Mouse (Mus musculus) forebrain, embryonic 16.5 days (tissue): ENCODE results near the gene Plekhg3. TPM values are rescaled to one million over a fixed set of nuclear protein-coding genes. Genes with fewer than 3 reads are reported as not detected.

Experiments
- ATAC-seq: fragments of 200-750 bp; cut with Nextera tagmentation; 2 replicates; pipeline ENCODE4 v1.8.0; 2017; ENCODE audit warnings: mild to moderate bottlenecking, moderate library complexity
- H3K27ac ChIP-seq: fragments of 300-500 bp; sonication (generic); 2 replicates; pipeline ENCODE4 v1.5.1; 2014; ENCODE audit warnings: low read length, control low read depth
- H3K27me3 ChIP-seq: fragments of 300-500 bp; sonication (generic); replicated peaks from 2 replicates; pipeline ENCODE4 v1.6.1; 2014; ENCODE audit warnings: low read length; ENCODE audit not compliant: control insufficient read depth, insufficient read depth
- H3K36me3 ChIP-seq: fragments of 300-500 bp; sonication (generic); 2 replicates; pipeline ENCODE4 v1.6.1; 2014; ENCODE audit not compliant: control insufficient read depth, insufficient read depth
- H3K4me1 ChIP-seq: fragments of 300-500 bp; sonication (generic); replicated peaks from 2 replicates; pipeline ENCODE4 v1.6.1; 2014; ENCODE audit warnings: low read length; ENCODE audit not compliant: control insufficient read depth, insufficient read depth
- H3K4me2 ChIP-seq: fragments of 300-500 bp; sonication (generic); 2 replicates; pipeline ENCODE4 v1.6.1; 2014; ENCODE audit warnings: mild to moderate bottlenecking, low read length, control low read depth
- H3K4me3 ChIP-seq: fragments of 300-500 bp; sonication (generic); replicated peaks from 2 replicates; pipeline ENCODE4 v1.5.1; 2014; ENCODE audit warnings: mild to moderate bottlenecking, low read length, control low read depth
- H3K9ac ChIP-seq: fragments of 300-500 bp; sonication (generic); replicated peaks from 2 replicates; pipeline ENCODE4 v1.6.1; 2014; ENCODE audit warnings: low read depth, low read length, control low read depth
- H3K9me3 ChIP-seq: fragments of 300-500 bp; sonication (generic); 2 replicates; pipeline ENCODE4 v1.6.1; 2016; ENCODE audit warnings: low read length; ENCODE audit not compliant: control insufficient read depth
- WGBS: fragments of 180-500 bp; shearing (Covaris S2); extraction: QIAGEN DNeasy Blood & Tissue Kit; methylation state at CpG from one replicate; pipeline ENCODE4 v1.1.7; 2014; 5-methylcytosine and 5-hydroxymethylcytosine counted together
- polyA plus RNA-seq: library from polyadenylated mRNA; unstranded; fragments of >200 nt; fragmentation: Nextera tagmentation; extraction: Ambion mirVana; gene quantifications from 2 replicates; pipeline ENCODE4 v1.2.1, GENCODE M21; 2015

The Plekhg3 gene
- polyA plus RNA-seq = 1.0 and 1.3 TPM in 2 replicates

- Histone ChIP-seq H3K36me3 (no peaks in the 10 kb centered on the region), H3K4me1 (peaks cover 13% of the 10 kb centered on the region), H3K27ac (no peak within 1 kb of the TSS), H3K4me3 (no peak within 1 kb of the TSS), H3K9me3 (no peaks in the 10 kb centered on the region), H3K27me3 (peaks cover 40% of the 10 kb centered on the region), H3K9ac (no peak within 1 kb of the TSS), H3K4me2 (no peak within 1 kb of the TSS)
- 38% methylated on average over 6 of the region's 6 CpGs for whole genome bisulfite sequencing
- ATAC-seq = no peak
Observed at GRCm38 (mm10) chr12:76530580-76531139, at the start of gene Plekhg3. Gene Plekhg3, plus strand, starts transcription at chr12:76530891.

- no peak for ATAC-seq
- no peaks in the 10 kb centered on the region for H3K9me3 ChIP-seq
- no peak overlapping the region for H3K4me3 ChIP-seq
- no peaks in the 10 kb centered on the region for H3K36me3 ChIP-seq
- no peak overlapping the region for H3K27ac ChIP-seq
- WGBS = 89% methylated on average over 2 of the region's 2 CpGs
- no peaks in the 10 kb centered on the region for H3K4me1 ChIP-seq
- no peak overlapping the region for H3K4me2 ChIP-seq
- no peak overlapping the region for H3K9ac ChIP-seq
- H3K27me3 ChIP-seq = no peaks in the 10 kb centered on the region
Observed at GRCm38 (mm10) chr12:76482446-76482845, 48.2 kb upstream of the Plekhg3 start.

- no peaks in the 10 kb centered on the region for H3K27me3 ChIP-seq
- no peak overlapping the region for H3K4me2 ChIP-seq
- H3K27ac ChIP-seq = no peak overlapping the region
- H3K4me1 ChIP-seq = no peaks in the 10 kb centered on the region
- H3K9me3 ChIP-seq = no peaks in the 10 kb centered on the region
- no peaks in the 10 kb centered on the region for H3K36me3 ChIP-seq
- H3K9ac ChIP-seq = no peak overlapping the region
- no peak for ATAC-seq
- WGBS = 91% methylated on average over 2 of the region's 2 CpGs
- no peak overlapping the region for H3K4me3 ChIP-seq
Observed at GRCm38 (mm10) chr12:76482948-76483347, 47.7 kb upstream of the Plekhg3 start.

DNA sequence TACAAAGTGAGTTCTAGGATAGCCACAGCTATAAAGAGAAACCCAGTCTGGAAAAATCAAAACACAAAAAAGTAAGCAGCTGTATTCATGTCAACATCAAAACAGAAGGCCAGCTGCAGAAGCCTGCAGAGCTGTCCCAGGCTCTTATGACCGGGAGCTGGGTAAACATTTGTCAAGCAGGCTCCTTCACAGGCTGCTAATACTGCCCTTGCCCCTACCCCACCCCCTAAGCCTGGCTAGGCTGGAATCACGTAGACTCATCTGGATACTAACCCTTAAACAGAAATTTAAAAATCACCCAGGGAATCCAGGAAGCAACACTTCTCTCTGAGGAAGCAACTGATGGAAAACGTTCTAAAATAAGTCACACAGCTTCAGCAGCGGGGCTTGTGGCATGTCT is 45.8 kb upstream of the Plekhg3 start:
- Histone ChIP-seq H3K4me2 (no peak overlapping the region), H3K4me1 (no peaks in the 10 kb centered on the region), H3K4me3 (no peak overlapping the region), H3K36me3 (no peaks in the 10 kb centered on the region), H3K9ac (no peak overlapping the region), H3K9me3 (no peaks in the 10 kb centered on the region), H3K27me3 (no peaks in the 10 kb centered on the region), H3K27ac (no peak overlapping the region)
- WGBS = 72% methylated on average over 4 of the region's 4 CpGs
- ATAC-seq = no peak

GRCm38 (mm10) chr12:76485381-76485780 is 45.3 kb upstream of the Plekhg3 start:
- H3K27me3 ChIP-seq = no peaks in the 10 kb centered on the region
- no peak overlapping the region for H3K4me3 ChIP-seq
- no peak overlapping the region for H3K9ac ChIP-seq
- no peaks in the 10 kb centered on the region for H3K36me3 ChIP-seq
- ATAC-seq = no peak
- WGBS = 45% methylated on average over 11 of the region's 11 CpGs
- no peaks in the 10 kb centered on the region for H3K9me3 ChIP-seq
- no peak overlapping the region for H3K4me2 ChIP-seq
- no peaks in the 10 kb centered on the region for H3K4me1 ChIP-seq
- no peak overlapping the region for H3K27ac ChIP-seq

- no peak for ATAC-seq
- Histone ChIP-seq H3K27me3 (no peaks in the 10 kb centered on the region), H3K27ac (no peak overlapping the region), H3K36me3 (no peaks in the 10 kb centered on the region), H3K4me2 (no peak overlapping the region), H3K9ac (no peak overlapping the region), H3K4me1 (no peaks in the 10 kb centered on the region), H3K4me3 (no peak overlapping the region), H3K9me3 (no peaks in the 10 kb centered on the region)
- WGBS = 86% methylated on average over 9 of the region's 9 CpGs
Observed at GRCm38 (mm10) chr12:76486943-76487342, 43.7 kb upstream of the Plekhg3 start.

DNA sequence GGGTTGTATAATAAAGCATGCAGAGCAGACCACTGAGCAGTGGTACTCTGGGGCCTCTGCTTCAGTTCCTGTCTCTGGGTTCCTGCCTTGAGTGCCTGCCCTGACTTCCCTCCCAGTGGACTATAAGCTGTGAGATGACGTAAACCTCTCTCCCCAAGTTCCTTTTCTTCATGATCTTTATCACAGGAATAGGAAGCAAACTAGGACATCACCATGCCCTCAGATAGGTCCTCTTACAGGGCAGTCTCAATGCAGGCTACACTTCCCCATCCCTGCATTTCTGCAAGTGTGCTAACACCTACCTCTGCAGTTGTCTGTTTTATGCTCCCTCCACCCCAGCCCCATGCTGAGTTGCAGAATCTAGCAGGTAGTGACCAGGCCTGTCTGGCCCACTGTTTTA is 39.9 kb upstream of the Plekhg3 start:
- Histone ChIP-seq H3K9me3 (no peaks in the 10 kb centered on the region), H3K4me3 (no peak overlapping the region), H3K4me1 (no peaks in the 10 kb centered on the region), H3K4me2 (no peak overlapping the region), H3K27me3 (no peaks in the 10 kb centered on the region), H3K36me3 (no peaks in the 10 kb centered on the region), H3K9ac (no peak overlapping the region), H3K27ac (no peak overlapping the region)
- WGBS = 69% methylated on average over 1 of the region's 1 CpGs
- no peak for ATAC-seq

GRCm38 (mm10) chr12:76493462-76493861 is 37.2 kb upstream of the Plekhg3 start:
- no peak overlapping the region for H3K4me3 ChIP-seq
- no peak for ATAC-seq
- H3K9me3 ChIP-seq = no peaks in the 10 kb centered on the region
- H3K9ac ChIP-seq = no peak overlapping the region
- no peak overlapping the region for H3K27ac ChIP-seq
- no peak overlapping the region for H3K4me2 ChIP-seq
- H3K4me1 ChIP-seq = no peaks in the 10 kb centered on the region
- no peaks in the 10 kb centered on the region for H3K27me3 ChIP-seq
- WGBS = 55% methylated on average over 5 of the region's 5 CpGs
- no peaks in the 10 kb centered on the region for H3K36me3 ChIP-seq

DNA sequence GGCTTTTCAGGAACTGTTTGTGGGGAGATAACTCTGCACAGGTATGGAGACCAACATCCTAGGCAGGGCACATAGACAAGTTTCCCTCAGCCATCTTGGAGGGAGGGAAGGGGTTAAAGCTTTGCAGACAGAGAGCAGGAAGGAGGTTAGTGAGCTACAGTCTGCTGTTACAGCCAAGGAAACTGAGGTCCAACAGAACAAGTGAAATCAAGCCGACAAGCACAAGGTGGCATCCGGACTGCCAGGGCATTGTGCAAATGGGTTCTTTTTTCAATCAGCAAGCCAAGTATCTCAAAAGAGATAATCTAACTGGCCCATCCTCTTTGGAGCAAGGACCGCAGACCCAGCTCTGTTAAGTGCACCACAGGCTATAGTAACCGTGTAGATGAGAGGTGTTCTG is 35.3 kb upstream of the Plekhg3 start:
- no peaks in the 10 kb centered on the region for H3K36me3 ChIP-seq
- H3K4me2 ChIP-seq = no peak overlapping the region
- WGBS = 82% methylated on average over 4 of the region's 4 CpGs
- no peak overlapping the region for H3K9ac ChIP-seq
- no peak for ATAC-seq
- H3K4me3 ChIP-seq = no peak overlapping the region
- H3K27me3 ChIP-seq = no peaks in the 10 kb centered on the region
- no peaks in the 10 kb centered on the region for H3K4me1 ChIP-seq
- no peaks in the 10 kb centered on the region for H3K9me3 ChIP-seq
- H3K27ac ChIP-seq = no peak overlapping the region

- Histone ChIP-seq H3K9me3 (no peaks in the 10 kb centered on the region), H3K9ac (no peak overlapping the region), H3K4me2 (no peak overlapping the region), H3K27me3 (no peaks in the 10 kb centered on the region), H3K4me1 (no peaks in the 10 kb centered on the region), H3K27ac (no peak overlapping the region), H3K4me3 (no peak overlapping the region), H3K36me3 (no peaks in the 10 kb centered on the region)
- ATAC-seq = no peak
- 30% methylated on average over 12 of the region's 12 CpGs for WGBS
Observed at GRCm38 (mm10) chr12:76496324-76496723, 34.4 kb upstream of the Plekhg3 start.
